Mouse (Mus musculus): ENCODE results near the gene Acoxl. TPM values are rescaled to one million over a fixed set of nuclear protein-coding genes. Genes with fewer than 3 reads are reported as not detected.

Acoxl gene
- polyA plus RNA-seq, 1 experiment, result not detected

DNA sequence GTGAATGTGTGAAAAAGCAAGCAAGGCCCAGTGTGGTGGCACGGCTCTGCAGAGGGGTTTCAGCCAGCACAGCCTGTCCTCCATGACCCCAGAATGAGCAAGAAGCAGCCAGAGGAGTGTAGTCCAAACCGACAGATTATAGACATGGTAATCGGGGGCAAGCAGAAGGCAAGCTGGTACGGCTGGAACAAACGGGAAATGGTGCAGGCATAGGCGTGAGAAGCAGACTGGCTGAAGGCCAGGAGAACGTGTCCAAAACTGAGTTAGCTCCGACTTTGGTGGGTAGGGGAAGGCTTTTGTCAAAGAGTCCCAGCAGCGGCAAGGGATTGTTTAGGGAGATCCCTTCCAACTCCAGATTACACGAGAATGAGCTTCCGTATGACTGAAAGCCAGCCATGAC is 331.3 kb downstream of the Acoxl start:
- H3K36me3 ChIP-seq (replicated peaks; ENCODE audit: low read length), result no peaks in the 10 kb centered on the region
- H3K9me3 ChIP-seq, result no peaks in the 10 kb centered on the region
- TF ChIP-seq GATA1 (IDR thresholded peaks at IDR 0.05; ENCODE audit: borderline replicate concordance, low read length), result no peak
- no peak for TF ChIP-seq FLI1 (IDR thresholded peaks at IDR 0.05; ENCODE audit: low read length)
- 0 out of 2 replicates have a peak, but pooled peaks cover 6% of the 10 kb centered on the region for H3K4me1 ChIP-seq
- H3K27me3 ChIP-seq (replicated peaks), result peaks cover 44% of the 10 kb centered on the region
- H3K4me3 ChIP-seq (replicated peaks), result no peak overlapping the region

DNA sequence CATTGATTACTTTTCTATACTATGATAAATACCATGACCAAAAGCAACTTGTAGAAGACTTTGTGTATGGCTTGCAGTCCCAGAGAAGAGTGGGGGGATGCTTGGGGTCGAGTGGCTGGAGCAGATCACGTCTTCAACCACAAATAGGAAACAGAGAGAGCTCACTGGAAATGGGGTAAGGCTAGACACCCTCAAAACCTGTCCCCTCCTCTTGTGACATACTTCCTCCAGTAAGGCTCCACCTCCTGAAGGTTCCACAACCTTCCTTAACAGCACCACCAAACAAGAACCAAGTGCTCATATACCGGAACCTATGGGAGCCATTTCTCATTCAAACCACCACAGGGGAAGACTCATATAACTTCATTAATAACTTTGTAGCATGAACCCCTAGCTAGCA is 331.9 kb downstream of the Acoxl start:
- TF ChIP-seq FLI1 (IDR thresholded peaks at IDR 0.05; ENCODE audit: low read length) (no peak), GATA1 (IDR thresholded peaks at IDR 0.05; ENCODE audit: borderline replicate concordance, low read length) (no peak)
- H3K27me3 ChIP-seq (replicated peaks), result peaks cover 47% of the 10 kb centered on the region
- H3K4me1 ChIP-seq, result 0 out of 2 replicates have a peak, but pooled peaks cover 6% of the 10 kb centered on the region
- H3K9me3 ChIP-seq, result no peaks in the 10 kb centered on the region
- H3K4me3 ChIP-seq (replicated peaks), result no peak overlapping the region
- no peaks in the 10 kb centered on the region for H3K36me3 ChIP-seq (replicated peaks; ENCODE audit: low read length)

DNA sequence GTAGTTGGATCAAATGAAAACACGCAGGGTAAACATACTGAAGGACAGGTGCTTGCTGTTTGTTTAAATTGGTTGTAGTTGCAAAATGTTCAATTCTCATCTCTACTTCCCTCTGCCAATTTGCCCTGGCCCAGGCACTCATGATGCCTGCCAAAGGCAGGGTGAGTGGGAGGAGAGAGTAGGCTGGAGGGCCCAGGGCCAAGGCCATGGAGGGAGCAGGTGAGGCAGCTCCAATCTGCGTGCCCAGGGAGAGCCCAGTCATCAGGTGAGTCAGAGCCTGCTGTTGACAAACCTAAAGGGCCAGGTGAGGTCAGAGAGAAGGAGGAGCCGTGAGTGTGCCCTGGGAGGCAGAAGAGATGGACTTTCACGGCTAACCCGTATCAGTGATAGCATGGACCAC is 333.6 kb downstream of the Acoxl start:
- H3K9me3 ChIP-seq, result no peaks in the 10 kb centered on the region
- 0 out of 2 replicates have a peak, but pooled peaks cover 6% of the 10 kb centered on the region for H3K4me1 ChIP-seq
- H3K27me3 ChIP-seq (replicated peaks), result peaks cover 57% of the 10 kb centered on the region
- TF ChIP-seq GATA1 (IDR thresholded peaks at IDR 0.05; ENCODE audit: borderline replicate concordance, low read length) (no peak), FLI1 (IDR thresholded peaks at IDR 0.05; ENCODE audit: low read length) (no peak)
- H3K36me3 ChIP-seq (replicated peaks; ENCODE audit: low read length), result no peaks in the 10 kb centered on the region
- no peak overlapping the region for H3K4me3 ChIP-seq (replicated peaks)

Other genes starting within 250 kb of the Acoxl start
- gene Mal, start 182.2 kb upstream of the Acoxl start, polyA plus RNA-seq (2012; ENCODE audit: insufficient read depth, low replicate concordance), result not detected in 2 replicates
- gene Mall, start 108.9 kb upstream of the Acoxl start, polyA plus RNA-seq (2012; ENCODE audit: insufficient read depth, low replicate concordance), result not detected in 2 replicates
- 0.95 TPM in 1 of 2 replicates, not detected in the other for gene Nphp1, start 50.0 kb upstream of the Acoxl start, polyA plus RNA-seq (2012; ENCODE audit: insufficient read depth, low replicate concordance)
- 97.8 and 136 TPM in 2 replicates for gene Mtln, start 46.4 kb upstream of the Acoxl start, polyA plus RNA-seq (2012; ENCODE audit: insufficient read depth, low replicate concordance)
- 0.63 TPM in 1 of 2 replicates, not detected in the other for gene Bub1, start 7.0 kb upstream of the Acoxl start, polyA plus RNA-seq (2012; ENCODE audit: insufficient read depth, low replicate concordance)

Data from megakaryocyte, embryonic 14.5 days (primary cell).